Mouse (Mus musculus) adrenal gland, adult 18-20 months (tissue): ENCODE data around the gene Etv6. TPM values are rescaled to one million over a fixed set of nuclear protein-coding genes. Genes with fewer than 3 reads are reported as not detected.
"Not testable (repeated sequence)": the region's sequence is repeated elsewhere in the genome, so short reads cannot be mapped to it uniquely, and the experiment has no call there.

Experiments
- DNase-seq, 2 experiments: peaks; one replicate each; pipeline ENCODE4 v3.0.0; 2021 to 2022; ENCODE audit warnings: low spot score in 2 of 2
- long read RNA-seq, 2 experiments: library from polyadenylated mRNA; stranded (forward); transcript quantifications; one replicate each; pipeline ENCODE4 v2.0.0; 2021
- total RNA-seq, 2 experiments: library from RNA; stranded (reverse); gene quantifications; 1 replicate in 1 of 2; 2 replicates in 1 of 2; pipeline ENCODE4 v1.2.3; 2021

Etv6 gene
- total RNA-seq = 10 to 100 TPM; 32.6 to 55.2 TPM
- long read RNA-seq, experiment 1, full-length matches to known transcripts = 12 of 16 reads
- long read RNA-seq, experiment 1, partial matches to known transcripts = 1 of 16 reads
- long read RNA-seq, experiment 1, other reads (novel, unspliced or antisense) = 3 of 16 reads
- long read RNA-seq, experiment 2, full-length matches to known transcripts = 10 of 14 reads
- long read RNA-seq, experiment 2, partial matches to known transcripts = 1 of 14 reads
- long read RNA-seq, experiment 2, other reads (novel, unspliced or antisense) = 3 of 14 reads

- DNase-seq = peak; percentile 72 to 80
Measured at GRCm38 (mm10) chr6:134035490-134036405, at the start of gene Etv6. Etv6 (plus strand) TSS chr6:134035700.

GRCm38 (mm10) chr6:133986161-133986560, 49.3 kb upstream of the Etv6 start:
- peak in 1 of 2 experiments; percentile 32 for DNase-seq

- DNase-seq = no peak
Measured at GRCm38 (mm10) chr6:133987068-133987591, 48.4 kb upstream of the Etv6 start.

- DNase-seq = no peak
Measured at GRCm38 (mm10) chr6:133988011-133988410, 47.5 kb upstream of the Etv6 start.

- no peak for DNase-seq
Measured at GRCm38 (mm10) chr6:133997461-133997860, 38.0 kb upstream of the Etv6 start.

GRCm38 (mm10) chr6:133997935-133998334, 37.6 kb upstream of the Etv6 start:
- DNase-seq = no peak

- not testable (repeated sequence) for DNase-seq
Measured at GRCm38 (mm10) chr6:134014488-134015110, 20.9 kb upstream of the Etv6 start.

GRCm38 (mm10) chr6:134018807-134019206, 16.7 kb upstream of the Etv6 start:
- DNase-seq = no peak

- DNase-seq = no peak
Measured at GRCm38 (mm10) chr6:134020821-134021220, 14.7 kb upstream of the Etv6 start.

- no peak for DNase-seq
Measured at GRCm38 (mm10) chr6:134026264-134026663, 9.2 kb upstream of the Etv6 start.

GRCm38 (mm10) chr6:134027022-134027421, 8.5 kb upstream of the Etv6 start:
- no peak for DNase-seq

GRCm38 (mm10) chr6:134032451-134032850, 3.0 kb upstream of the Etv6 start:
- no peak for DNase-seq

GRCm38 (mm10) chr6:134034436-134034835, 1.1 kb upstream of the Etv6 start:
- DNase-seq = no peak

GRCm38 (mm10) chr6:134034904-134035489, 503 bp upstream of the Etv6 start:
- DNase-seq = peak; percentile 75 to 76

- no peak for DNase-seq
Measured at GRCm38 (mm10) chr6:134036491-134036911, 1.0 kb downstream of the Etv6 start.

- DNase-seq = no peak
Measured at GRCm38 (mm10) chr6:134036951-134037431, 1.5 kb downstream of the Etv6 start.

GRCm38 (mm10) chr6:134037960-134038359, 2.5 kb downstream of the Etv6 start:
- no peak for DNase-seq

- no peak for DNase-seq
Measured at GRCm38 (mm10) chr6:134038881-134039280, 3.4 kb downstream of the Etv6 start.

- no peak for DNase-seq
Measured at GRCm38 (mm10) chr6:134039351-134039750, 3.9 kb downstream of the Etv6 start.

- no peak for DNase-seq
Measured at GRCm38 (mm10) chr6:134040312-134040711, 4.8 kb downstream of the Etv6 start.

- no peak for DNase-seq
Measured at GRCm38 (mm10) chr6:134041286-134041685, 5.8 kb downstream of the Etv6 start.
